Mouse (Mus musculus): ENCODE data around the gene Cd28.
"Not testable (repeated sequence)": the region's sequence is repeated elsewhere in the genome, so short reads cannot be mapped to it uniquely, and the experiment has no call there.

Cd28 gene

DNA sequence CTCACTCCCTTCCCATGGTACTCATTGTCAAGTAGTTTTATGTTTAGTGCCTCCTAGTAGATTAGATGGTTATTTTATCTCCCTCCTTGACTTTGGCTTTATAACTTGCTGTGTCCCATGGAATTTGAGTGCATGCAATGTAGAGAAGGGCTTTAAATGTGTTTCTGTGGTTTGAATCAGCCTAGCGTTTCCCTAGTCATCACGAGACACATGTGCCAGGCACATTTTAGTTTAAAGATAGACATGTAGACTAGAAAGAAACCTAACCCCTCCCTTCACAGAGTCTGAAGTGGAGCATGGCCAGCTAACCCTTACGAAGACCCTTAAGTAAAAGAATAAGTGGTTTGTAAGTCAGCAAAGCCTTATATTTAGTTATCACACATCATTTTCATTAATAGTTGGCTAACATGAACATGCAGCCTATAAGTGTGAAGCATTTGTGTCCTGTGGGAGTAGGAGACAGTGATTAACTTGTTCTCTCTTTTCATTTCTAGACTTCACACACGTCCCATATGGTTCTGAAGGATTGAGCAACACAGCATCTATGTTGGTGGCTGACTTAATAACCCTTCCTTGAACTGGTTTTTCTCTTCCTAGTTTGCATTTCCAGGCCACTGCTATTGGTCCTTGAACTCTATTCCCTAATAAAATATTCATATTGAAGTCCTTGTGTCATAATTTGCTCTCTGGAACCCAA is 86.7 kb downstream of the Cd28 start:
- no peak for DNase-seq

DNA sequence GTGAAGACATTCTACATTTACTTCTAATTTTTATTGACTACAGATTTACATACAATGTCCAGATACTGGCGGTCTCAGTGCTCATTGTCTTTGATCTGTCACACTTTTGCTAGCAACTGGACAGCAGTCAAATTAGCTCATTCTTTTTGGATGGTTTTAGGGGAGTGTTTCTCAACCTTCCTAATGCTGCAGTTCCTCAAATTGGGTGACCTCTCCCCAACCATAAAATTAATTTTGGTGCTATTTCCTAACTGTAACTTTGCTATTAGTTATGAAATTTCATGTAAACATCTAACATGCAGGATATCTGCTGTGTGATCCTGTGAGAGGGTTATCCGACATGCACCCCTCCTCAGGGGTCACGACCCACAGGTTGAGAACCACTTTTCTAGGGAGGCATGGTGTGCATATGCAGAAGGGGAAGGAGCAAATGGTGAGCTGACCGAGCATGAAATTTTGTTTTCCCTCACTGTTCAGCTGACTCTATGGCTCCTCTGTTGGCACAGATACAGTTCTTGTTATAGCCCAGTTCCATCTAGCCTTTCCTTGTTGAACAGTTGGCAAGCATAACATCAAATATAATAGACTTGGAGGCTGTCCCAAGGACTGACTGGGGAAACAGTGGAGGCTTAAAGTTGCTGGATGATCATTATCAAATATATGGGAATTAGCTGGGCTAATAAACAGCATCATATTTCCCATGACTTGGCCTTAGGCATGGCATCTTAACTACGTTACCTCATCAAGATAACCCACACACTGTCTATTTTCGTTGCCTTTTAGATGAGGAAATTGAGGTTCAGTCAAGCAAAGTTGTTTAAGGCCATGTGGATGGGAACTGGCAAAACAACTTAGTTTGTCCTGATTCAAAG is 87.5 kb downstream of the Cd28 start:
- no peak for DNase-seq

DNA sequence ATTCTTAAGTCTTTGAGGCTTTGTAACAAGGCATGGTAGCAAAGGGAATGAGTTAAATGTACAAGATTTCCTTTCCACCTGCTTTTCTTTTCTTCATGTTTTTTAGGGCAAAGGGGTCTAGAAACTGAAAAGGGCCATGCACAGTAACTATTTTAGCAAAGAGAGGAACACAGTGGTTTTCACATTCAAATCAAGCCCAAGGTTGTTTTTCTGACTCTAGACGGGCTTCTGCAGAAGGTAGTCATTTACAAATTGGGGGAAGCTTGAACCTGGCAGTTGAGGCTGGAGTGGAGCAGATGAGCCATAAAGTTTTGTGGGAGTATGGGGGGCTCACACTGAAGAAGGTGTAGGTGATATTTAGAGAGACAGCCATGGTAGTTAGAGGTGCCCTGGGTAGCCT is 88.6 kb downstream of the Cd28 start:
- DNase-seq, result no peak

DNA sequence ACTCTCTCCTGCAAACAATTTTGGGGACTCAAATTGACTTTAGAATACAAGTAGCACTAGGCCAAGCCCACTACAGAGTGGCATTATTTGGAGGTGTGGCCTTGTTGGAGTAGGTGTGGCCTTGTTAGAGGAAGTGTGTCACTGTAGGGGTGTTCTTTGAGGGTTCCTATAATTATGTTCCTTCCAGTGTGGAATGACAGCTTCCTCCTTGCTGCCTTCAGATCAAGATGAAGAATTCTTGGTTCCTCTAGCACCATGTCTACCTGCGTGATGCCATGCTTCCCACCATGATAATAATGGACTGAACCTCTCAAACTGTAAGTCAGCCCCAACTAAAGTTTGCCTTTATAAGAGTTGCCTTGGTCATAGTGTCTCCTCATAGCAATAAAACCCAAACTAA is 91.1 kb downstream of the Cd28 start:
- DNase-seq, result no peak

DNA sequence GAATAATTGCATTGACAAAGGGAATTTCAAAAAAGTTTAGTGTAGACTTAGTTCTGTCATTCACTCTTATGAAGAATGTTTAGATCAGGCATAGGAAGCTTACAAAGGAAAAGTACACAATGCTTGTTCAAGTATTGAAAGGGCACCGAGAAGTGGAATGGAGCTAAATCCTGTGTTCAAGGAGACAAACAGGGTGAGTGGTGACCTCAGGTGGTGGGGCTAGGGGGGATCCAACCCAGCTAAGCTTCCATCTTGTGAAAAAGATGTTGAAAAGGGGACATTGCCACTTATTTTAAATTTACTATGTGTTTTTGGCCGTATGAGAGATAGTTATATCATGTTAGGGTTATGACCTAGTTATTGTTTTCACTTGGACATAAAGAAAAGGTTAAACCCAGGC is 91.9 kb downstream of the Cd28 start:
- no peak for DNase-seq

DNA sequence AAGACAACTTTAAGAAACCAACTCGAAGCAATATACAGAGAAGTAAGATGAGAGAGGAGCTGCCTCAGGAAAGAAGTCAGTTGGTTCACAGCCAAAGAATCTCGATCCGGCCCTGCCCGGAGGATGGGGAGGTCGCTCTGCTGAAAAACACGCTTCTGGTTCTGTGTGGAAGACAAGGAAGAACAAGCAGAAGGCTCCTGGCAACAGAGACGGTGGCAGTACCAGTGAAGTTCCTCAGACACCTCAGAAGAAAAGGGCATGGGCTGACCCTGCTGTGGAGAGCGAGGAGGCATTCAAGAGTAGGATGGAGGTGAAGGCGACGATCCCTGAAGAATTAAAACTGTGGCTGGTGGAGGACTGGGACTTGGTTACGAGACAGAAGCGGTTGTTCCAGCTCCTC is 92.6 kb downstream of the Cd28 start:
- peak in 1 of 2 experiments; percentile 8 for DNase-seq

DNA sequence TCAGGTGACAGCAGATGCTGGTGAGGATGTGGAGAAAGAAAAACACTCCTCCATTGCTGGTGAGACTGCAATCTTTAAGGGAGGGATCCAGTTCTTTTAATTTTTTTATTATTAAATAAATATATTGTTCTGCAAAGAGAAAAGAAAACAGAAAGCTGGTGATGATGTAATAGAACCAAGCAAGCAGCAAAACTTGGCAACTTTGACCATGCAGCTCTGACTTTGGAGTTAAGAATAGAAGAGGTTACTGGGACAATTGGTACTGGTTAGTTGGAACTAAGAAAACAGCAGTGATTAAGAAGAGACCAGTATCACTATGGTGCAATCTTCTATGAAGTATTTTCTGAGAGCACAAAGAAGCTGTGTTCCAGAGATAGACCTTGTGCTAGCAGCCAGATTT is 94.2 kb downstream of the Cd28 start:
- DNase-seq, result no peak

DNA sequence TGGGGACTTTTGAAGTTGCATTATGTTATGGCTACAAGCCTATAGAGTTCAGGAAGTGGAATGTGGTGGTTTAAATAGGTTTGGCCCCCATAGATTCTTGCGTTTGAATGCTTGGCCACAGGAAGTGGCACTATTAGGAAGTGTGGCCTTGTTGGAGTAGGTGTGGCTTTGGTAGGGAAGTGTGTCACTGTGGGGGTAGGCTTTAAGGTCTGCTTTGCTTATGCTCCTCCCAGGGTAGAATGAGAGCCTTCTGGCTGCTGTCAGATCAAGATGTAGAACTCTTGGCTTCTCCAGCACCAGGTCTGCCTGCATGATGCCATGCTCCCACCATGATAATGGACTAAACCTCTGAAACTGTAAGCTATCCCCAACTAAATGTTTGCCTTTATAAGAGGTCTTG is 95.4 kb downstream of the Cd28 start:
- DNase-seq, result no peak

DNA sequence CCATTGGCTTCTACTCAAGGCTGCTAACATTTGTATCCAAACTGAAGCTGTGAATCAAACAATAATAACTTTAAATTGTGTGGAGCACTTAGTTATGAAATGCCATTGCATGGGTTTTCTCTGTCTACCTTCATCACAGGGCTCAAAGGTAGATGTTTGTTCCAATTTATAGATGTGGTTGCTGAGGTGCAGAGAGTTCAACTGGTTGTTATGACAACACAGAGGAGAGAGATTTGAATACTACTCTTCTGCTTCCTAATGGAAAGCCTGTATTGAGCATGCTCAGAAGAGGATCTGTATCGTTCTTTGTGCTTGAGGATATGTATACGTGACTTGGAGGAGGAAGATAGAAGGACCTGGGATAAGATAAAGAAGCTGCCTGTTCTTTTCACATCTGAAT is 96.8 kb downstream of the Cd28 start:
- DNase-seq, result no peak

DNA sequence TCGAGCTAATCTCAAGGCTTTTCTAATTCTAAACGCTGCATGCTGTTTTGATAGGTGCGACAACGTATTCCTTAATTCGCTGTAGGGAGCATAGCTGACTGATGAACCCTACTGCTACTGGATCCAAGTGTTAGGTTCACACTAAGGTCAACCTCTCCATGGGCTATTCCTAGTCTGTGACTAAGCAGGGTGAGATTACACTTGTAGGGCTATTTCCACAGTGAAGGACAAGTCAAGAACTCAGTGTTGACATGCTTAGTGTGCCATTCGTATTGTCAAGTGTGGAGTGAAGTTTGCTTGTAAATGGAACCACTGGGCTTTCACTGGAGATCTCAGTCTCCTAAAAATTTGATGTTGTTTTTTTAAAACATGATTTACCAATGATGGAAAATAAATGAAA is 99.3 kb downstream of the Cd28 start:
- no peak for DNase-seq

DNA sequence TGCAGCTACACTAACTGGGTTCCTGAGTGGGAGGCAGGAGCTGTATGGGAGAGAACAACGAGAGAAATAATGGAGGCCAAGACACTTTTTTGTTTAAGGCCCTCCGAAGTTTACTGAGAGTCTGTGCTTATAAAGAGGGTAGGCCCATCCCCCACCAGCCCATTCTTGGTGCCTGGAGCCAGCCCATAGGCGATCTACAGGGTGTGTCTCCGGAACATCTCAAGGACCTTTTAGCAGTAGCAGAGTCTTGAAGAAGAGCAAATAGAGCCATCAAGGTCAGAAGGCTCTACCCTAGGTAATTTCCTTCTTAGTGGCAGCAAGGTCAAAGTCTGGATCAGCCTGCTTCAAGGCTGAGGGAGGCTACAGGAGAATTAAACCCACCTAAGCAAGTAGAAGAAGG is 101.9 kb downstream of the Cd28 start:
- not testable (repeated sequence) for DNase-seq

DNA sequence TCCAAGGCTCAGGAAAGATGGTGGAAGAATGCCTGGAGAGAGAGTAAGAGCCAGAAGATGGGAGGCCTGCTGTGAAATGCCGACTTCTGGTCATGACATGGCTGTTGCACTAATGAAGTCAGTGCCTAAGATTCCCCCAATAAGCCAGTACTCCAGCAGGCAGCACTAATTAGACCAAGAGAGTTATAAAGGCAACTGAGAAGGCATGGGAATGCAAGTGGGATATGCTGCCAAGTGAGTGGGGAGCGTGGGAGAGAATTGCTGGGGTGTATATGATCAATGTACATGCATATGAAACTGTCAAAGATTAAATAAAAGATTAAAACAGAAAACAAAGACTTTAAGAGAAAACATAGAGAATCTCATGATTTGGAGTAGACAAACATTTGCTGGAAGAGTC is 103.4 kb downstream of the Cd28 start:
- DNase-seq, result no peak

DNA sequence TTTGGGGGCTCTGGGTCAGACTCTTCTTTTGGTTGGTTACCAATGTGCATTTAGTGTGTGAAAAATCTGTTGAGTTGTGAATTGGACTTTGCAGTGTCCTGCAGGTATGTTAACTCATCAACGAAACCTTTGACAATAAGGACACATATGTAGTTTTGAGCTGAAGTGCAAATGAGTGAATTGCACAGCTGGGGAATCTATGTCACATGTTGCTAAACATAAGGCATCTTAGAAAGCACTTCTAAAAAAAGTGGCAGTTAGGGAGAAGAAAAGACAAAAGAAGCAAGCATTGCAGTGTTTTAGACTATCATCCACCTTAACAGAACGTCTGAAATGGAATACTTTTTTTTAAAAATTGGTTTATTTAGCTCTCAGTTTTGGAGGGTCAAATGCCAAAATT is 104.4 kb downstream of the Cd28 start:
- DNase-seq, result no peak

DNA sequence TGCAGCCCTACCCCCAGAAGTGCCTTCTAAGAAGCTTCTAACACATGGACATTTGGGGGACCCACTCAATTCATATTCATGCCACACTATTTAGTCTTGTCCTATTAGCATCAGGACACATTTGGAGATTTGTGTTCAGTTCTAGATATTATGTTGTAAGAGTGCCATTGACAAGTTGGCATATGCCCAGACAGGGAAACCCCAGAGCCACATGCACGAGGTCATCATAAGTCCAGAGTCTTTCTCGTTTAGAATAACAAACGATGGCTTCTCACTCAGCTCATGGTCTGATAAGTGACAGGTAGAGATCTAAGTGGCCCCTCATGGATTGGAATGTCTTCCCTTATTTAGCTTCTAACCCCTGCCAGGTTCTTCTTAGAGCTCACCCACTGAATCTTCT is 105.0 kb downstream of the Cd28 start:
- no peak for DNase-seq

All from kidney, postnatal 36 days (tissue).